Mouse (Mus musculus): ENCODE data around the gene Fbxl17.

GRCm38 (mm10) chr17:63025238-63025637 is 474.6 kb downstream of the Fbxl17 start:
- TF ChIP-seq CTCF (IDR thresholded peaks at IDR 0.05; ENCODE audit: borderline replicate concordance, control insufficient read depth, extremely low read depth, insufficient read depth, low read length, poor library complexity) (no peak), POLR2A (IDR thresholded peaks at IDR 0.05; ENCODE audit: control insufficient read depth, extremely low read depth, insufficient read depth, low read length, poor library complexity) (no peak)
